Mouse (Mus musculus): ENCODE data around the gene Tap2.

DNA sequence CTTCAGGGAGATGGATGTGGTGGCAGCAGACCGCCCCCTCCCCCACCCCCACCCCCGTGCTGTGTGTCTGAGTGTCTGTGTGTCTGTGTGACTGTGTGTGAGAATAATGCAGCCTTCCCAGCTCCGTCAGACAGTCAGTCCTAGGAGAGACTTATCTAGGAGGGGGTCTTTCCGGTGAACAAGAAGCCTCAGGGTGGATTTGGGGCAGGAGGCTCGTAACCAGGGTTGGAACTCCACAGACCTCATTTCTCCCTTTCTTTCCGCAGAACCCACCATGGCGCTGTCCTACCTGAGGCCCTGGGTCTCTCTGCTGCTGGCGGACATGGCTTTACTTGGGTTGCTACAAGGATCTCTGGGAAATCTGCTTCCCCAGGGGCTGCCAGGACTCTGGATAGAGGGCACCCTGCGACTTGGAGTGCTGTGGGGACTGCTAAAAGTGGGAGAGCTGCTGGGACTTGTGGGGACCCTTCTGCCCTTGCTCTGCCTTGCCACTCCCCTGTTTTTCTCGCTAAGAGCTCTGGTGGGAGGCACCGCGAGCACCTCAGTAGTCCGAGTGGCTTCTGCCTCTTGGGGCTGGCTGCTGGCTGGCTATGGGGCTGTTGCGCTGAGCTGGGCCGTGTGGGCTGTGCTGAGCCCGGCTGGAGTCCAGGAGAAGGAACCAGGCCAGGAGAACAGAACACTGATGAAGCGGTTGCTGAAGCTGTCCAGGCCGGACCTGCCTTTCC lies 1.9 kb downstream of the Tap2 start:
- TF ChIP-seq CTCF (IDR thresholded peaks at IDR 0.05; ENCODE audit: low read depth, low read length) (no peak), POLR2A (IDR thresholded peaks at IDR 0.05; ENCODE audit: borderline replicate concordance, low read depth, low read length) (no peak)

All from bone marrow macrophage, adult 2 months (primary cell).